Mouse (Mus musculus) lung, embryonic 14.5 days (tissue): ENCODE measurements around the gene Clstn3. TPM values are rescaled to one million over a fixed set of nuclear protein-coding genes. Genes with fewer than 3 reads are reported as not detected.
"Not testable (repeated sequence)": the region's sequence is repeated elsewhere in the genome, so short reads cannot be mapped to it uniquely, and the experiment has no call there.

Source experiments
- ATAC-seq: fragments of 200-750 bp; cut with Nextera tagmentation; 2 replicates; pipeline ENCODE4 v1.8.0; 2017; ENCODE audit warnings: mild to moderate bottlenecking, moderate TSS enrichment, moderate library complexity; ENCODE audit not compliant: insufficient read depth
- DNase-seq: peaks from one replicate; pipeline ENCODE4 v3.0.0-alpha.2; 2015
- H3K27ac ChIP-seq: fragments of 300-500 bp; sonication (generic); 2 replicates; pipeline ENCODE4 v1.5.1; 2014; ENCODE audit warnings: low read depth, mild to moderate bottlenecking, moderate library complexity
- H3K27me3 ChIP-seq: fragments of 300-500 bp; sonication (generic); 2 replicates; pipeline ENCODE4 v1.6.1; 2014; ENCODE audit warnings: low read length, control low read depth; ENCODE audit not compliant: insufficient read depth
- H3K36me3 ChIP-seq: fragments of 300-500 bp; sonication (generic); 2 replicates; pipeline ENCODE4 v1.6.1; 2014; ENCODE audit warnings: control low read depth; ENCODE audit not compliant: insufficient read depth
- H3K4me1 ChIP-seq: fragments of 300-500 bp; sonication (generic); 2 replicates; pipeline ENCODE4 v1.6.1; 2014; ENCODE audit warnings: antibody characterized with exemption, control low read depth; ENCODE audit not compliant: insufficient read depth
- H3K4me2 ChIP-seq: fragments of 300-500 bp; sonication (generic); 2 replicates; pipeline ENCODE4 v1.6.1; 2014; ENCODE audit warnings: mild to moderate bottlenecking
- H3K4me3 ChIP-seq: fragments of 300-500 bp; sonication (generic); 2 replicates; pipeline ENCODE4 v1.5.1; 2014; ENCODE audit warnings: low read depth, low read length
- H3K9ac ChIP-seq: fragments of 300-500 bp; sonication (generic); 2 replicates; pipeline ENCODE4 v1.6.1; 2014
- H3K9me3 ChIP-seq: fragments of 300-500 bp; sonication (generic); 2 replicates; pipeline ENCODE4 v1.6.1; 2016; ENCODE audit warnings: low read depth, low read length, control low read depth
- CTCF ChIP-seq: IDR thresholded peaks from 2 replicates; pipeline ENCODE4 v1.5.1; 2016; ENCODE audit warnings: antibody characterized with exemption, low read depth
- WGBS: fragments of 180-500 bp; shearing (Covaris S2); extraction: QIAGEN DNeasy Blood & Tissue Kit; methylation state at CpG from one replicate; pipeline ENCODE4 v1.1.7; 2014; 5-methylcytosine and 5-hydroxymethylcytosine counted together
- polyA plus RNA-seq: library from polyadenylated mRNA; unstranded; fragments of >200 nt; fragmentation: Nextera tagmentation; extraction: Ambion mirVana; gene quantifications from 2 replicates; pipeline ENCODE4 v1.2.1, GENCODE M21; 2014

Clstn3 gene
- polyA plus RNA-seq, 1 experiment from 2014 or later: 1.9 TPM

GRCm38 (mm10) chr6:124479573-124479930 is 15.0 kb upstream of the Clstn3 start:
- no peak overlapping the region for H3K27ac ChIP-seq
- no peak overlapping the region for H3K9ac ChIP-seq
- no peak overlapping the region for H3K4me2 ChIP-seq
- H3K4me3 ChIP-seq: no peak overlapping the region
- TF ChIP-seq CTCF: no peak
- no peaks in the 10 kb centered on the region for H3K36me3 ChIP-seq
- WGBS: 76% methylated on average over 3 of the region's 3 CpGs
- no peaks in the 10 kb centered on the region for H3K27me3 ChIP-seq
- ATAC-seq (no peak), DNase-seq (no peak)
- no peaks in the 10 kb centered on the region for H3K9me3 ChIP-seq
- H3K4me1 ChIP-seq: 0 out of 2 replicates have a peak, but pooled peaks cover 5% of the 10 kb centered on the region

GRCm38 (mm10) chr6:124478874-124479572 is 14.4 kb upstream of the Clstn3 start:
- 82% methylated on average over 3 of the region's 3 CpGs for WGBS
- no peak overlapping the region for H3K9ac ChIP-seq
- H3K36me3 ChIP-seq: no peaks in the 10 kb centered on the region
- ATAC-seq: no peak
- H3K27me3 ChIP-seq: no peaks in the 10 kb centered on the region
- TF ChIP-seq CTCF: no peak
- no peak overlapping the region for H3K27ac ChIP-seq
- H3K4me3 ChIP-seq: no peak overlapping the region
- no peak for DNase-seq
- H3K4me2 ChIP-seq: no peak overlapping the region
- H3K9me3 ChIP-seq: no peaks in the 10 kb centered on the region
- 0 out of 2 replicates have a peak, but pooled peaks cover 5% of the 10 kb centered on the region for H3K4me1 ChIP-seq

- Histone ChIP-seq H3K27me3 (no peaks in the 10 kb centered on the region), H3K27ac (no peak overlapping the region), H3K4me2 (peak overlapping the region; percentile 20; the same call in 1 of the 2 replicates), H3K9me3 (no peaks in the 10 kb centered on the region), H3K36me3 (no peaks in the 10 kb centered on the region), H3K4me3 (no peak overlapping the region), H3K9ac (no peak overlapping the region), H3K4me1 (0 out of 2 replicates have a peak, but pooled peaks cover 5% of the 10 kb centered on the region)
- WGBS: 32% methylated on average over 17 of the region's 17 CpGs
- peak; percentile 59 for ATAC-seq
- no peak for TF ChIP-seq CTCF
- peak; percentile 76 for DNase-seq
Observed at GRCm38 (mm10) chr6:124477922-124478651, 13.5 kb upstream of the Clstn3 start.

GRCm38 (mm10) chr6:124477221-124477655 is 12.6 kb upstream of the Clstn3 start:
- H3K4me1 ChIP-seq: 0 out of 2 replicates have a peak, but pooled peaks cover 5% of the 10 kb centered on the region
- no peak for ATAC-seq
- no peaks in the 10 kb centered on the region for H3K27me3 ChIP-seq
- no peak overlapping the region for H3K27ac ChIP-seq
- H3K4me2 ChIP-seq: no peak overlapping the region
- H3K36me3 ChIP-seq: no peaks in the 10 kb centered on the region
- 63% methylated on average over 5 of the region's 5 CpGs for WGBS
- TF ChIP-seq CTCF: no peak
- H3K9me3 ChIP-seq: no peaks in the 10 kb centered on the region
- H3K4me3 ChIP-seq: no peak overlapping the region
- H3K9ac ChIP-seq: no peak overlapping the region
- no peak for DNase-seq

GRCm38 (mm10) chr6:124476796-124477195 is 12.2 kb upstream of the Clstn3 start:
- no peak for TF ChIP-seq CTCF
- 72% methylated on average over 11 of the region's 11 CpGs for WGBS
- no peak for ATAC-seq

GRCm38 (mm10) chr6:124476216-124476615 is 11.6 kb upstream of the Clstn3 start:
- WGBS: 82% methylated on average over 7 of the region's 7 CpGs

More at GRCm38 (mm10) chr6:124476796-124477195, 12.2 kb upstream of the Clstn3 start:
- H3K27me3 ChIP-seq: no peaks in the 10 kb centered on the region
- no peaks in the 10 kb centered on the region for H3K36me3 ChIP-seq
- H3K27ac ChIP-seq: no peak overlapping the region
- H3K9ac ChIP-seq: no peak overlapping the region
- no peak for DNase-seq
- no peaks in the 10 kb centered on the region for H3K9me3 ChIP-seq
- H3K4me3 ChIP-seq: no peak overlapping the region
- H3K4me1 ChIP-seq: 0 out of 2 replicates have a peak, but pooled peaks cover 5% of the 10 kb centered on the region
- no peak overlapping the region for H3K4me2 ChIP-seq

GRCm38 (mm10) chr6:124475335-124476075 is 10.9 kb upstream of the Clstn3 start:
- ATAC-seq, H3K36me3 ChIP-seq, H3K27ac ChIP-seq, H3K27me3 ChIP-seq, H3K4me3 ChIP-seq, DNase-seq, H3K9me3 ChIP-seq, H3K4me2 ChIP-seq, H3K4me1 ChIP-seq, H3K9ac ChIP-seq: not testable (repeated sequence)
- WGBS: 82% methylated on average over 8 of the region's 11 CpGs

More at GRCm38 (mm10) chr6:124476216-124476615, 11.6 kb upstream of the Clstn3 start:
- Histone ChIP-seq H3K4me3 (no peak overlapping the region), H3K4me2 (no peak overlapping the region), H3K9me3 (no peaks in the 10 kb centered on the region), H3K9ac (no peak overlapping the region), H3K27me3 (no peaks in the 10 kb centered on the region), H3K4me1 (0 out of 2 replicates have a peak, but pooled peaks cover 5% of the 10 kb centered on the region), H3K27ac (no peak overlapping the region), H3K36me3 (no peaks in the 10 kb centered on the region)
- no peak for TF ChIP-seq CTCF
- DNase-seq (no peak), ATAC-seq (no peak)
